Mouse (Mus musculus): ENCODE measurements at regions not wholly inside any gene's neighbourhood (a gene's known extent, or its start where the extent isn't known, plus 50 kb on each side); places are given as distances from the start of the nearest gene placed in this dataset.

DNA sequence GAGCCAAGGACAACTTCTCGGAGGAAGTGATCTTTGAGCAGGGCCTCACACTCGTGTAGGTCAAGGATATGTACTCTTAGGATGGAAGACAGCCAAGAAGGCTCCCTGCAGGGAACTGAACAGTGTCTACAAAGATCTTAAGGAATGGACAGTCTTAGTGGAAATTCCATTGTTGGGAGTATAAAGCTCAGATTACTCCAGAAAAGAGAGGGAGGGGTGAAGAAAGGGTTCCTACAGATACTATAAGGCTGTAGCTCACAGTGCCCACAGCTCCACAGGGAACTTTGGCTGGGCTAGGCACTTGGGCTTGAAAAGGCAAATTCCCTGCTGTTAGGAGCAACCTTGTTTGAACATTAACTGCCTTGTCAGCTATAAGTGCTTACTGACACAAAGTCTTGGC lies 85.6 kb upstream of the Slc1a4 start:
- H3K4me2 ChIP-seq: no peak overlapping the region
- no peaks in the 10 kb centered on the region for H3K36me3 ChIP-seq (ENCODE audit: control insufficient read depth, insufficient read depth, low read length)
- no peak overlapping the region for H3K9ac ChIP-seq (ENCODE audit: low read depth, low read length)
- H3K4me1 ChIP-seq (replicated peaks; ENCODE audit: control insufficient read depth, insufficient read depth, low read length): no peaks in the 10 kb centered on the region
- H3K27ac ChIP-seq (ENCODE audit: low read depth, low read length): no peak overlapping the region
- DNase-seq (ENCODE audit: low spot score) (no peak), ATAC-seq (replicated peaks; ENCODE audit: low FRiP score) (no peak)
- 77% methylated on average over 2 of the region's 2 CpGs for WGBS
- no peaks in the 10 kb centered on the region for H3K27me3 ChIP-seq (replicated peaks; ENCODE audit: control insufficient read depth, insufficient read depth, low read length)
- H3K9me3 ChIP-seq (ENCODE audit: control insufficient read depth, low read length): peaks cover 13% of the 10 kb centered on the region
- H3K4me3 ChIP-seq (ENCODE audit: low read depth, low read length): no peak overlapping the region

GRCm38 (mm10) chr11:20420876-20421275 lies 88.4 kb upstream of the Slc1a4 start:
- Histone ChIP-seq H3K4me2 (no peak overlapping the region), H3K9ac (ENCODE audit: low read depth, low read length) (no peak overlapping the region), H3K36me3 (ENCODE audit: control insufficient read depth, insufficient read depth, low read length) (no peaks in the 10 kb centered on the region), H3K4me1 (replicated peaks; ENCODE audit: control insufficient read depth, insufficient read depth, low read length) (no peaks in the 10 kb centered on the region), H3K9me3 (ENCODE audit: control insufficient read depth, low read length) (peaks cover 6% of the 10 kb centered on the region), H3K27ac (ENCODE audit: low read depth, low read length) (no peak overlapping the region), H3K4me3 (ENCODE audit: low read depth, low read length) (no peak overlapping the region), H3K27me3 (replicated peaks; ENCODE audit: control insufficient read depth, insufficient read depth, low read length) (no peaks in the 10 kb centered on the region)
- no peak for ATAC-seq (replicated peaks; ENCODE audit: low FRiP score)
- DNase-seq (ENCODE audit: low spot score): no peak
- WGBS: 87% methylated on average over 4 of the region's 4 CpGs

DNA sequence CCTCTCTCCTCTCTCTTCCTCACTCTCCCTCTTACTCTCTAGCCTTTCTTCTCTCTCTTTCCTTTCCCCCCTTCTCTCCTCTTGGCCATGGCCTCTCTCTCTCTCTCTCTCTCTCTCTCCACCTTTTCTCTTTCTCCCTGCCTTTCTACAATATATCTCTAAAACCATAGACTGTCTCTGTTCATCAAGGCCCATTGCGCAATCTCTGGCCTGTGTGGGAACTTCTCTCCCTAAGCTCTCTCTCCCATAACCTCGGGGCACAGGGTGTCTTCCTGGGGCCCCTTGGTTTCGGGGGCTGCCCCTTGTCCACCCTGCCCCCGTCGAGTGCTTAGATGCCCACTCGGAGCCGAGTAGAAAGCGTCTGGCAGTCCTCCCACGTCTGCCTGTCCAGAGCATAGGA lies 103.5 kb upstream of the Slc1a4 start:
- Histone ChIP-seq H3K4me3 (ENCODE audit: low read depth, low read length) (no peak overlapping the region), H3K9me3 (ENCODE audit: control insufficient read depth, low read length) (no peaks in the 10 kb centered on the region), H3K9ac (ENCODE audit: low read depth, low read length) (no peak overlapping the region), H3K27ac (ENCODE audit: low read depth, low read length) (no peak overlapping the region), H3K4me1 (replicated peaks; ENCODE audit: control insufficient read depth, insufficient read depth, low read length) (no peaks in the 10 kb centered on the region), H3K36me3 (ENCODE audit: control insufficient read depth, insufficient read depth, low read length) (no peaks in the 10 kb centered on the region), H3K27me3 (replicated peaks; ENCODE audit: control insufficient read depth, insufficient read depth, low read length) (no peaks in the 10 kb centered on the region), H3K4me2 (no peak overlapping the region)
- 59% methylated on average over 9 of the region's 9 CpGs for WGBS
- DNase-seq (ENCODE audit: low spot score) (no peak), ATAC-seq (replicated peaks; ENCODE audit: low FRiP score) (no peak)

DNA sequence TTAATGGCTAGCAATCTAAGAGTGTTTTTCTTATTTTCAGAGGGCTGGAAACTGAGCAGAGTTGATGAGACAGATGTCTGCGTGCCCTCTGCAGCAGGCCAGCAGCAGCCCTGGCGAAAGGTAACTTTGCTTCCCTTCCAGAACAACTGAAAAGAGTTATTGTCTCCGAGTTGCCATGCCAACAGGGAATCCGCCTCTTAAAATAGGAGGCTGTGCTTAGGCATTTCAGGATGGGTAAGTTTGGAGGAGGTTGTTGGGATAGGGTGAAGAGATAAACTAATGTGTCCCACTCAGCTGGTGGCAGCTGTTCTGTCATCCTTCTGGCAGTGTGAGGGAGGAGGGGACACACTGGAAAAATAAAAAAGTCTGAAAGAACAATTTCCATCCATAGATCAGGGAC lies 100.6 kb upstream of the Sertad2 start:
- Histone ChIP-seq H3K9ac (ENCODE audit: low read depth, low read length) (no peak overlapping the region), H3K4me1 (replicated peaks; ENCODE audit: control insufficient read depth, insufficient read depth, low read length) (peaks cover 4% of the 10 kb centered on the region; the same call in 1 of the 2 replicates), H3K4me2 (no peak overlapping the region), H3K27ac (ENCODE audit: low read depth, low read length) (no peak overlapping the region), H3K4me3 (ENCODE audit: low read depth, low read length) (no peak overlapping the region), H3K9me3 (ENCODE audit: control insufficient read depth, low read length) (peaks cover under 1% of the 10 kb centered on the region; the same call in 1 of the 2 replicates), H3K27me3 (replicated peaks; ENCODE audit: control insufficient read depth, insufficient read depth, low read length) (no peaks in the 10 kb centered on the region), H3K36me3 (ENCODE audit: control insufficient read depth, insufficient read depth, low read length) (no peaks in the 10 kb centered on the region)
- DNase-seq (ENCODE audit: low spot score) (no peak), ATAC-seq (replicated peaks; ENCODE audit: low FRiP score) (no peak)
- 69% methylated on average over 4 of the region's 4 CpGs for WGBS

DNA sequence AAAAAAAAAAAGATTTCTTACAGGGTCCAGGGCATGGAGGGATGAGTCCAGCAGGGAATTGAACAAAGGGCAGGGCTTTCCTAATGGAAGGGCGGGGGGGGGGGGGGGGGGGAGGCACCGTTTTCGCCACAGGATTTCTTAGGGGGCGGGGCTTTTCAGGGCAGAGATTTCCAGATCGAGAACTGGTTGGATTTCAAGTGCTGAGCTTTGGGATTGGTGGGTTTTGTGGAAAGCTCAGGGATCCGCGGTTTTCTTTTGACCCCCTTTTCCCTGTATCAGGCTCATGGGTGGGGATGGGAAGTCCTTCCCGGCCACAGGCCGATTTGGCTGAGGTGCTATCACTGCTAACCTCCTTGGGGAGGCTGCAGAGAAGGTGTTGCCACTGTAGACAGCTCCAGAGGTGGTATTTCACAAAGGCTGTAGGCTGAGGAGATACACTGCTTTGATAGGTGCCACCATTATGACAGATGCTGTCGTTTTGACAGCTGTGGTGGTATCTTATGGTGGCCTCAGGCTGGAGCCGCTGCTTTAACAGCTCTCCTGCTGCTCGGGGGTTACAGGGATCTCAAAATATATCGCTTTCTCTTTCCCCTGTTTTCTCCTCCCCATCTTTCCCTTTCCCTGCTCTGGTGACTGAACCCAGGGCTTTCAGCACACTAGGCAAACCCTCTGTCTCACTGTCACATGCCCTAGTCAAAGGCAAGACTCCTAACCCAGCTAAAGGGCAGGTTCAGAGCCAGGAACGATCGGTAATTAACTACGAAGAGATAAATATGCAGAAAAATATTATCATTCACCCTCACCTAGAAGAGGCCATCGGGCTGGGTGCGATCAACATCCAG lies 97.8 kb upstream of the Sertad2 start:
- Histone ChIP-seq H3K4me2 (peak overlapping the region; percentile 64), H3K27ac (ENCODE audit: low read depth, low read length) (no peak overlapping the region), H3K4me3 (ENCODE audit: low read depth, low read length) (peak overlapping the region; percentile 19), H3K27me3 (replicated peaks; ENCODE audit: control insufficient read depth, insufficient read depth, low read length) (no peaks in the 10 kb centered on the region), H3K36me3 (ENCODE audit: control insufficient read depth, insufficient read depth, low read length) (no peaks in the 10 kb centered on the region), H3K4me1 (replicated peaks; ENCODE audit: control insufficient read depth, insufficient read depth, low read length) (peaks cover 4% of the 10 kb centered on the region; the same call in 1 of the 2 replicates), H3K9ac (ENCODE audit: low read depth, low read length) (0 out of 2 replicates have a peak overlapping the region, but pooled peaks have one; percentile 7), H3K9me3 (ENCODE audit: control insufficient read depth, low read length) (peaks cover 5% of the 10 kb centered on the region; the same call in 1 of the 2 replicates)
- ATAC-seq (replicated peaks; ENCODE audit: low FRiP score) (no peak), DNase-seq (ENCODE audit: low spot score) (no peak)
- 14% methylated on average over 18 of the region's 18 CpGs for WGBS

DNA sequence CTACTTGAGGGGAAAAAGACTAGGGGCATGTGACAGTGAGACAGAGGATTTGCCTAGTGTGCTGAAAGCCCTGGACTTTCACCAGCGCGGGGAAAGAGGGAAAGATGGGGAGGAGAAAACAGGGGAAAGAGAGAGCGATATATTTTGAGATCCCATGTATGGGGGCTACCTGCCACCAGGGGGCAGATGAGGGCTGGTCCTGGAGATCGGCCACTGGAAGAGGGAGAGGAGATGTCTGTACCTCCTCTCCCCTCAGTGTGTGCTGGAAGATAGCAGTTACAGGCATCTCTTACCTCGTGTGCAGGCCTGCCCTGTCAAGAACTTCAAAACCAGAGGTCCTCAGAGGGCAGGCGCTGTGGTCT lies 97.2 kb upstream of the Sertad2 start:
- Histone ChIP-seq H3K4me3 (ENCODE audit: low read depth, low read length) (peak overlapping the region; percentile 19), H3K36me3 (ENCODE audit: control insufficient read depth, insufficient read depth, low read length) (no peaks in the 10 kb centered on the region), H3K9me3 (ENCODE audit: control insufficient read depth, low read length) (peaks cover 5% of the 10 kb centered on the region; the same call in 1 of the 2 replicates), H3K4me1 (replicated peaks; ENCODE audit: control insufficient read depth, insufficient read depth, low read length) (peaks cover 4% of the 10 kb centered on the region; the same call in 1 of the 2 replicates), H3K4me2 (peak overlapping the region; percentile 64), H3K27ac (ENCODE audit: low read depth, low read length) (no peak overlapping the region), H3K9ac (ENCODE audit: low read depth, low read length) (0 out of 2 replicates have a peak overlapping the region, but pooled peaks have one; percentile 7), H3K27me3 (replicated peaks; ENCODE audit: control insufficient read depth, insufficient read depth, low read length) (no peaks in the 10 kb centered on the region)
- peak; percentile 79 for ATAC-seq (replicated peaks; ENCODE audit: low FRiP score)
- peak; percentile 66 for DNase-seq (ENCODE audit: low spot score)
- WGBS: 2% methylated on average over 6 of the region's 6 CpGs

DNA sequence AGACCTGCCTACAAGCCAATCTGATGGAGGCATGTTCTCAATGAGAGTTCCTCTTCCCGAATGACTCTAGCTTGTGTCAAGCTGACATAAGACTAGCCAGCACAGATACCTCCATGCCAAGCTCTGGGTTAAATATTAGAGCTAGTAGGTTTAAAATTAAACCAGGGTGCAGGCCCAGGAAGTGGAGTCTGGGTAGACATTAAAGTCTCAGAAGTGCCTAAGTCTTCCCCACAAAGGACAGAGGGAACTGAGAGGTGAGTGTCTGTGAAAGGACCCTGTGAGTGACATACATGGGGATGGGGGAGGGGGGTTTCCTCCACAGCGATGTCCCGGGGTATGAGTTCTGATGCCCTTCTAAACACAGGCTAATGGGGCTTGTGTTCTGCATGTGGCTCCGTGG lies 90.2 kb upstream of the Sertad2 start:
- Histone ChIP-seq H3K4me1 (replicated peaks; ENCODE audit: control insufficient read depth, insufficient read depth, low read length) (no peaks in the 10 kb centered on the region; the same call in 1 of the 2 replicates), H3K4me2 (no peak overlapping the region), H3K36me3 (ENCODE audit: control insufficient read depth, insufficient read depth, low read length) (no peaks in the 10 kb centered on the region), H3K9ac (ENCODE audit: low read depth, low read length) (no peak overlapping the region), H3K9me3 (ENCODE audit: control insufficient read depth, low read length) (peaks cover under 1% of the 10 kb centered on the region; the same call in 1 of the 2 replicates), H3K27me3 (replicated peaks; ENCODE audit: control insufficient read depth, insufficient read depth, low read length) (peaks cover 11% of the 10 kb centered on the region; the same call in 1 of the 2 replicates), H3K4me3 (ENCODE audit: low read depth, low read length) (no peak overlapping the region), H3K27ac (ENCODE audit: low read depth, low read length) (no peak overlapping the region)
- WGBS: 63% methylated on average over 4 of the region's 4 CpGs
- no peak for DNase-seq (ENCODE audit: low spot score)
- ATAC-seq (replicated peaks; ENCODE audit: low FRiP score): no peak

GRCm38 (mm10) chr11:20453786-20454185 lies 89.3 kb upstream of the Sertad2 start:
- no peak overlapping the region for H3K4me2 ChIP-seq
- H3K27ac ChIP-seq (ENCODE audit: low read depth, low read length): no peak overlapping the region
- DNase-seq (ENCODE audit: low spot score): no peak
- H3K27me3 ChIP-seq (replicated peaks; ENCODE audit: control insufficient read depth, insufficient read depth, low read length): peaks cover 11% of the 10 kb centered on the region; the same call in 1 of the 2 replicates
- no peak overlapping the region for H3K4me3 ChIP-seq (ENCODE audit: low read depth, low read length)
- no peak overlapping the region for H3K9ac ChIP-seq (ENCODE audit: low read depth, low read length)
- H3K4me1 ChIP-seq (replicated peaks; ENCODE audit: control insufficient read depth, insufficient read depth, low read length): no peaks in the 10 kb centered on the region; the same call in 1 of the 2 replicates
- no peak for ATAC-seq (replicated peaks; ENCODE audit: low FRiP score)
- WGBS: 80% methylated on average over 7 of the region's 7 CpGs
- H3K9me3 ChIP-seq (ENCODE audit: control insufficient read depth, low read length): no peaks in the 10 kb centered on the region
- no peaks in the 10 kb centered on the region for H3K36me3 ChIP-seq (ENCODE audit: control insufficient read depth, insufficient read depth, low read length)
